Mouse (Mus musculus) spleen, adult 2 months (tissue): ENCODE results near the gene Glyat. TPM values are rescaled to one million over a fixed set of nuclear protein-coding genes. Genes with fewer than 3 reads are reported as not detected.

ENCODE experiments used
- DNase-seq, 2 experiments: peaks; one replicate each; pipeline versions ENCODE4 v3.0.0 to v3.0.0-alpha.2; 2012 to 2021; ENCODE audit warnings: low spot score in 2 of 2, low read depth in 1 of 2
- H3K27ac ChIP-seq: fragments of 200-500 bp; 2 replicates; pipeline ENCODE4 v1.5.1; 2012; ENCODE audit warnings: low read length, inconsistent platforms; ENCODE audit not compliant: insufficient read depth
- H3K27me3 ChIP-seq: fragments of 200-500 bp; 2 replicates; pipeline ENCODE4 v1.6.1; 2012; ENCODE audit warnings: mild to moderate bottlenecking, moderate library complexity, low read length, inconsistent platforms; ENCODE audit not compliant: control insufficient read depth, insufficient read depth
- H3K36me3 ChIP-seq: fragments of 200-500 bp; 2 replicates; pipeline ENCODE4 v1.6.1; 2012; ENCODE audit warnings: mild to moderate bottlenecking, low read length, inconsistent platforms; ENCODE audit not compliant: control insufficient read depth, insufficient read depth
- H3K4me1 ChIP-seq: fragments of 200-500 bp; 2 replicates; pipeline ENCODE4 v1.6.1; 2011; ENCODE audit warnings: inconsistent platforms; ENCODE audit not compliant: control insufficient read depth, insufficient read depth, insufficient read length
- H3K4me3 ChIP-seq: fragments of 200-500 bp; 2 replicates; pipeline ENCODE4 v1.5.1; 2011; ENCODE audit warnings: mild to moderate bottlenecking, inconsistent platforms; ENCODE audit not compliant: insufficient read depth, insufficient read length; ENCODE audit errors: extremely low read depth
- CTCF ChIP-seq: fragments of 200-500 bp; IDR thresholded peaks from 2 replicates; pipeline ENCODE4 v1.5.1; 2011; ENCODE audit warnings: mild to moderate bottlenecking, inconsistent platforms; ENCODE audit not compliant: insufficient read depth, insufficient read length, insufficient replicate concordance; ENCODE audit errors: extremely low read depth
- POLR2A ChIP-seq: fragments of 200-500 bp; IDR thresholded peaks from 2 replicates; pipeline ENCODE4 v1.6.1; 2011; ENCODE audit warnings: low read depth, low read length, inconsistent platforms
- whole genome bisulfite sequencing: fragments of 180-500 bp; shearing (Covaris S2); methylation state at CpG from one replicate; pipeline ENCODE4 v1.1.7; 2018; 5-methylcytosine and 5-hydroxymethylcytosine counted together
- polyA plus RNA-seq: library from polyadenylated mRNA; depleted of rRNA; stranded (reverse); fragments of >200 nt; gene quantifications from 2 replicates; pipeline ENCODE4 v1.2.3, GENCODE M21; 2012

The Glyat gene
- polyA plus RNA-seq, 1 experiment = not detected

DNA sequence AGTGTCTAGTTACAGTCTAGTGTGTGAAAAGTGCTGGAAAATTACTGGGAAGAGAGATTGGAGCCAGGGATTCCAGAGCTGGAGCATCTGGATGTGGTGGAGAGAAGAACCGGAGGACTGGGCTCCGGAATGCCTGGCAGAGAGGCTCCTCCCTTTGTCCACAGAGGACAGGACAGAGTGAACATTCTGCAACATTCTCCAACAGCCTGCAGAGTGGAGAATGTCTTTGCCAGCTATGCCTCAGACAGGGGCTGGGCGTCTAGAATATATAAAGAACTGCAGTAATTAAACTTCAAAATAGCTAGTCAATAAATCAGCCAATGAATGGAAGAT lies 36.1 kb upstream of the Glyat start:
- H3K4me3 ChIP-seq = no peak overlapping the region
- no peaks in the 10 kb centered on the region for H3K27me3 ChIP-seq
- H3K4me1 ChIP-seq = peaks cover 6% of the 10 kb centered on the region; the same call in 1 of the 2 replicates
- TF ChIP-seq POLR2A = no peak
- TF ChIP-seq CTCF = no peak
- H3K36me3 ChIP-seq = no peaks in the 10 kb centered on the region
- no peak for DNase-seq
- H3K27ac ChIP-seq = no peak overlapping the region
- 92% methylated on average over 3 of the region's 3 CpGs for WGBS

- Histone ChIP-seq H3K4me1 (peaks cover 6% of the 10 kb centered on the region; the same call in 1 of the 2 replicates), H3K27me3 (no peaks in the 10 kb centered on the region), H3K27ac (no peak overlapping the region), H3K4me3 (no peak overlapping the region), H3K36me3 (no peaks in the 10 kb centered on the region)
- DNase-seq = no peak
- no peak for TF ChIP-seq POLR2A
- no peak for TF ChIP-seq CTCF
- WGBS = 80% methylated on average over 3 of the region's 3 CpGs
Observed at GRCm38 (mm10) chr19:12598674-12599073, 34.4 kb upstream of the Glyat start.

GRCm38 (mm10) chr19:12599674-12600073 lies 33.4 kb upstream of the Glyat start, which contains the start of gene Gm4952:
Gm4952 (plus strand) TSS chr19:12599974.
- no peaks in the 10 kb centered on the region for H3K36me3 ChIP-seq
- 73% methylated on average over 1 of the region's 1 CpGs for WGBS
- no peak for DNase-seq
- TF ChIP-seq CTCF (no peak), POLR2A (no peak)
- no peak within 1 kb of the TSS for H3K27ac ChIP-seq
- H3K4me3 ChIP-seq = no peak within 1 kb of the TSS
- H3K27me3 ChIP-seq = no peaks in the 10 kb centered on the region
- H3K4me1 ChIP-seq = peaks cover 6% of the 10 kb centered on the region; the same call in 1 of the 2 replicates

DNA sequence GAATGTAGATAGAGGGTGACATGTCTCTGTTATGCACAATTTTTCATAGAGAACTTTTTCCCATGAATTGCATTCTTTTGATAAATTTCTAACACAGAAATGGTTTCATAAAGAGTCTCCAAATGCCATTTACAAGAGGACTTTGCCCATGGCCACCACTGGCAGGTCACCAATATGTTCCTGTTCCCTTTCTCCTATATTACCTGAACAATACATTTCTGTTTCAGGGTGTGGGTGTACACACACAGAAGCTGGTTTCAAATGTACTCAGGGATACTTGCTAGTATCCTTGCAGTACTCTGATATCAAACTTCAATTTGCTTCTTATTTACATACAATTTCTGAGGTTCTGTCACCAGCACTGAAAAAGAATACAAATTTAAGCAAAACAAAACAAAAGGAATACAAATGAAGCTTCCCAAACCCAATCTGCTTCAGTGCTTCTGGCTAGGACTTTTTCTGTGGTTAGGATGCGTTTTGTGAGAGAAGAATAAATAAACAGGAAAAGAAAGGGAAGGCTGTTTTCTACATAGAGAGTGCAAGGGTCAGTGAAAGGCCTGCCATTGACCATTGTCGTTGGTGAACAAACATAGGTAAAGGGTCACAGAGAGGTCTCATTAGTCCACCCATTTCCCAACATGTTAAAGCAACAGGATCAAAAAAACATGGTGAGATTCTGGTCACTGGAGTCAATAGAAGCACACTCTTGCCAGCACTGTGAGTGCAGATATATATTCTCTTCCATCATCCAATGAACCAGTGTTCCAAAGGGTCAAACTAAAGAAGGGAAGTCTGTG lies 32.2 kb upstream of the Glyat start:
- H3K4me3 ChIP-seq = no peak overlapping the region
- no peaks in the 10 kb centered on the region for H3K27me3 ChIP-seq
- WGBS = 43% methylated on average over 2 of the region's 2 CpGs
- H3K36me3 ChIP-seq = no peaks in the 10 kb centered on the region
- no peak overlapping the region for H3K27ac ChIP-seq
- DNase-seq = no peak
- TF ChIP-seq CTCF (no peak), POLR2A (no peak)
- H3K4me1 ChIP-seq = peaks cover 6% of the 10 kb centered on the region; the same call in 1 of the 2 replicates

DNA sequence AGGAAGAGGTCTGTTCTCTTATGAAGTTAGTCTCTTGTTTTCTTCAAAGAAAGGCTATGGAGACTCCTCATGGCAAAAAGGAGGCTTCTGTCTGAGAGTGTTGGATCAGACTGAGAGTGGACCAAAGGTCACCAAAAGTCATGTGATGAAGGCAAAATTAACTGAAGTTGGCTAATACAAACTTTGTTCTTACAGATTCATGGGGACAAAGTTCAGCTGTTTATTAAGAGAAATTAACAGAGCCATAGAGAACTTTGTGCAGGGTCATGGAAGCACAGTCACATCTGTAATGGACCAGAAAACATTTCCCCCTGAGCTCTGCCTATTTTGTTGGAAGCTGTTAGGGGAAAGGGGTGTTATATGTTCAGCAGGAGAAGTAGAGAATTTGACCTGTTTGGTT lies 24.8 kb upstream of the Glyat start:
- no peak overlapping the region for H3K27ac ChIP-seq
- no peaks in the 10 kb centered on the region for H3K27me3 ChIP-seq
- H3K4me1 ChIP-seq = no peaks in the 10 kb centered on the region
- H3K36me3 ChIP-seq = no peaks in the 10 kb centered on the region
- no peak for DNase-seq
- no peak overlapping the region for H3K4me3 ChIP-seq
- TF ChIP-seq POLR2A (no peak), CTCF (no peak)

DNA sequence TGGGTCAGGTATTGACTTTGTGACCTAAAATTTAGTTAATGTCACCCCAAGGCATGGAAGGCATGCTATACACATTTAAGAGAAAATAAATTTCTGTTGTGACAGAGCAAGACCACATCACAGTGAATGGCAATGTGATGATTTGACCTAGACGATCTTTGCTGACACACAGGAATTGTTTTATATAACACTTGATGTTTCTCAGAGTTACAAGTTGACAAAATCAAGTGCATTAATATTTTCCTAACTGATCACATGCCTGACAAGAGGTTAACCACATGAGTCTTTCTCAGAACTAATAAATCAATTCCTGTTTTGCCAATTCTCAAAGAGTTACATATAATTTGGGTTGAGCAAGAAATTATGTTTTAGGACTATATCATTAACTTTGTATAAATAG lies 19.5 kb upstream of the Glyat start:
- TF ChIP-seq CTCF (no peak), POLR2A (no peak)
- no peak for DNase-seq
- Histone ChIP-seq H3K36me3 (no peaks in the 10 kb centered on the region), H3K4me1 (no peaks in the 10 kb centered on the region), H3K4me3 (no peak overlapping the region), H3K27ac (no peak overlapping the region), H3K27me3 (no peaks in the 10 kb centered on the region)
- 43% methylated on average over 1 of the region's 1 CpGs for WGBS

DNA sequence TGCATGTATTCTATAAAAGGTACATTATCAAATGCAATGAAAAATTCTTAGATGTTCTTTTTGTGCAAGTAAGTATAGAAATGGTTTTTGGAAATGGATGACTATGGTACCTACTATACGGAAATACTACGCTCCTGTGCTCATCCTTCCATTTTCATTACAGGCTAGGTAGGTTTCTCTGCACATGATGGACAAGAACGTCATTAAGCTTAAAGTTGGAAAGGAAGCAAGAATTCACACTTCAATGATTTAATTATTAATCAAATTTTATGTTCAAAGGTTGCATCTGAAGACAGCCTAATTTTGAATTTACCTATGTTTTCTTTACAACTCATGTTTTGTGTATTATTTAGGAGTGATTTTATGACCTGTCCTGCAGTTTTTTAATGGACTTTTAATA lies 1.2 kb downstream of the Glyat start:
- WGBS = 87% methylated on average over 3 of the region's 3 CpGs

More for the DNA sequence above, 1.2 kb downstream of the Glyat start:
- Histone ChIP-seq H3K4me1 (no peaks in the 10 kb centered on the region), H3K27ac (no peak overlapping the region), H3K36me3 (no peaks in the 10 kb centered on the region), H3K4me3 (no peak overlapping the region), H3K27me3 (no peaks in the 10 kb centered on the region)
- DNase-seq = no peak
- TF ChIP-seq CTCF = no peak
- no peak for TF ChIP-seq POLR2A
